Mouse (Mus musculus): ENCODE results near the gene Rreb1. TPM values are rescaled to one million over a fixed set of nuclear protein-coding genes. Genes with fewer than 3 reads are reported as not detected.
A peak's percentile ranks its signal among the peaks of the same experiment; 100 is the strongest.

Gene Rreb1
- polyA plus RNA-seq, 1 experiment from 2014 or later, result 11.4 TPM

DNA sequence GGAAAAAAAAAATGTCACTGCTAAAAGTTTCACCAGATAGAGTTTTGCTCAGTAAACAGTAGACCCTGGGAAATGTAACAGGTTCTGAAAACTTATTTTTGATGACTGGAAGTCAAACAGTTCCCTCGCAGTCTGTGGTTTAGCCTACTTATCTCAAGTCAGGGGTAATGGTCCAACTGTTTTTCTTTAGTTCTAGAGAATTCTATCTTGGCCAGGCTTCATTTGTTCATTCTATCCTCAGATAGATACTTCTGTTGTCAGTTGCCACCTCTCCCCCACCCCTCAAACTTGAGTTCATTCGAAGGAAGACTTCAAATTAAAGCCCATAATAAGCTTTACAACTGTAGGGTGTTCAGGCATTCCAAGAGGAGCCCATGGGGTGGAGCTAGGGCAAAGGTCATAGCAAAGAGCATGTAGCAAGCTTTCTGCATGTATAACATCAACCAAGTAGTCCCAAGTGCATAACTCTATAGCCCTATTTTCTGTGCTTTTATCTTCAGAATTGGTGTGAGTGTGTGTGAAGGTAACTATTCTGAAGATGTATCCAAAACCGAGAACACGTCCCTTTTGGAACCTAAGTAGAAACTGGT is 46.2 kb downstream of the Rreb1 start:
- Histone ChIP-seq H3K27ac (no peak overlapping the region), H3K4me1 (peaks cover 25% of the 10 kb centered on the region), H3K4me2 (replicated peaks) (no peak overlapping the region; the same call in 1 of the 2 replicates), H3K9ac (no peak overlapping the region), H3K27me3 (no peaks in the 10 kb centered on the region), H3K36me3 (no peaks in the 10 kb centered on the region), H3K4me3 (no peak overlapping the region), H3K9me3 (no peaks in the 10 kb centered on the region)
- ATAC-seq (ENCODE audit: low FRiP score, low read depth), result no peak
- 32% methylated on average over 4 of the region's 4 CpGs for WGBS

DNA sequence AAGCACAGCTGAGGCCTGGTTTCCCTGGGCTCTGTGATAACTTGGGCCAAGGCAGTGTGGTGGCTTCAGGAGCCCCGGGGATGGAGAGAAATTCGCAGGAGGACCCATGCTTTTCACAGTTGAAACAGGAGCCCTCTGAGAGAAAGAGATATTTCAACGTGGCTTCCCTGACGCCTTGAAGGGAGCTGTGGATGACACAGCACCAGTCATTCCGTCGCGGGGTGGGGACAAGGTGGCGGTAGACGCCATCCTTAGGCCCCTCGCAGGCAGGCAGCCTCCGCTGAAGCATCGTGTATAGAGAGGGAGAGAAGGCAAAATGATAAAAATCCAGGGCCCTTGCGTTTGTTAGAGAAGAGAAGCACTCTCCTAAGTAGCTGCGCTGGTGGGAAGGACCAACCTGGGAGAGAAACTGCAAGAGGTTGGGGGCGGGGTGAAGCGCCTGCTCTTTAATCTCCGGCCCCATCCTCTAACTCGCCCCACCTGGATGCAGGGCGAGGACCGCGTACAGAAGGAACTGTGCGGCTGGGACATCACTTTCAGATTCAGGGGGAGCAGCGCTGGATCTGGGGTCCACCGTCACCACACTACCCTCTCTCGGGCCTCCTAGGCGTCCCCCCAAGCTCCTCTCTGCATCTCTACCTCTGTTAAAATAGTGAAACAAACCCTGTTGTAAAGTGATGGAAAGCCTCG is 46.9 kb downstream of the Rreb1 start:
- H3K4me1 ChIP-seq, result peaks cover 25% of the 10 kb centered on the region
- H3K36me3 ChIP-seq, result no peaks in the 10 kb centered on the region
- H3K27ac ChIP-seq, result peak overlapping the region; percentile 87; the same call in 1 of the 2 replicates
- peak; percentile 13 for ATAC-seq (ENCODE audit: low FRiP score, low read depth)
- H3K9me3 ChIP-seq, result no peaks in the 10 kb centered on the region
- peak overlapping the region; percentile 88 for H3K9ac ChIP-seq
- 3% methylated on average over 27 of the region's 27 CpGs for WGBS
- H3K4me3 ChIP-seq, result peak overlapping the region; percentile 82
- H3K27me3 ChIP-seq, result no peaks in the 10 kb centered on the region
- peak overlapping the region; percentile 95 for H3K4me2 ChIP-seq (replicated peaks)

DNA sequence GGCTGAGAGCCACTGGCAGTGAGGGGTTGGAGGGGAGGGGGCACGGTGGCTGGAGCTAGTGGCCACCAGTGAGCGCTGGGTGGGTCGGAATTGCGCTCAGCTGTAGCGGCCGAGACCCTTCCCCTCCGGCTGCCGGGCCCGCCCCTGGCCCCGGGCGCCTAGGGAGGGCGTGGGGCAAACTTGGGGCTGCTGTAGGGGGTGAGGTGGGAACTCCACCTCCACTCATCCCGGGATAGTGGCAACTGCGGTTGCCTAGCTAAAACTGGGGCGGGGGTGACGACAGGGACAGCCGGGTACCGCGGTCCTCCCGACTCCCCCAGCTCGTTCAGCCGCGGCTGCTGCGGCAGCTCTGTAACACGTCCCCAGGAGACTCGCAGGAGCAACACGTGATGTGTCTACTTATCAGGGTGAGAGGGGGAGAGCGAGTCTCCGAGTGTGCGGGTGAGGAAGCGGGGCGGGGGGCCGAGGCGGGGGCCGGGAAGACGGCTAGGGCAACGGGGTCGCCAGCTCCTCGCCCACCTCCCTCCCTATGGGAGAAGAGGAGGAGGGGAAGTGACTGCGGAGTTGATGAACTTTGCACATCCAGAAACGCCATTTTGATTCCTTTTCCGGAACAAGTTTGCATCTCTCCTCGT is 47.6 kb downstream of the Rreb1 start:
- H3K4me3 ChIP-seq, result peak overlapping the region; percentile 82
- peak overlapping the region; percentile 95 for H3K4me2 ChIP-seq (replicated peaks)
- peak overlapping the region; percentile 88 for H3K9ac ChIP-seq
- H3K4me1 ChIP-seq, result peaks cover 30% of the 10 kb centered on the region
- no peaks in the 10 kb centered on the region for H3K36me3 ChIP-seq
- under 1% methylated on average over 42 of the region's 43 CpGs for whole genome bisulfite sequencing
- no peaks in the 10 kb centered on the region for H3K27me3 ChIP-seq
- peak overlapping the region; percentile 87 for H3K27ac ChIP-seq
- peak; percentile 55 for ATAC-seq (ENCODE audit: low FRiP score, low read depth)
- no peaks in the 10 kb centered on the region for H3K9me3 ChIP-seq

DNA sequence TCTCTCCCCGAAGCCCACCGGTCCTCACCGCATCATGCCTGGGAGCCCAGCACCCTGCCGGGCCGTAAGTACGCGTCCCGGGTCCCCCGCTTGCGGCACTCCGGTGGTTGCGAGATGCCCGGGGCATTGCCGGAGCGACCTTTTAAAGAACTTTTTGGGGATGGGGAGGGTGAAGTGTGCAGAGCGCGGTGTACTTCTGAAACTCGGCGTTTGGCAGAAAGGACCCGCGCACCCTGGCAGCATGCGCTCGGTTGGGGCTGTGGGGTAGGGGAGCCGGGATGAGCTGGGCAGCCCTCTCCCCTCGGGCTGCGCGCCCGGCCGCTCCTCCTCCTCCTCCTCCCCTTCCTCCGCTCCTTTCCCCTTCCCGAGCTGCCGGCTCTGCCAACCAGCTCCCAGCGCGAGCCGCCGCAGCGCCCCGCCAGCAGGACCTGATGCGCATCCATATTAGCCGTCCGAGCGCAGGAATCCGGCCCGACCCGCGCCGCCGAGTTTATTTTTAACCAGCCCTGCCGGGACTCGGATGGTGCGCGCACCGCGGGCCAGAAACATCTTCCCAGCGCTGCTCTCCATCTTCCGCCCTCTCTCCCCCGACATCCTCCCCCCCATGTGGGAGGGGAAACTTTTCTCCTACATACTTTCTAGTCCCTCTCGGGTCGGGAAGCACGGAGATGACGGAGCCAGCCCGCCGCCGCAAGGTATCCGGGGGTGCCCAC is 48.2 kb downstream of the Rreb1 start:
- Histone ChIP-seq H3K9ac (peak overlapping the region; percentile 88), H3K27ac (peak overlapping the region; percentile 87), H3K4me1 (peaks cover 37% of the 10 kb centered on the region), H3K27me3 (no peaks in the 10 kb centered on the region), H3K4me2 (replicated peaks) (peak overlapping the region; percentile 95), H3K9me3 (no peaks in the 10 kb centered on the region), H3K36me3 (no peaks in the 10 kb centered on the region), H3K4me3 (peak overlapping the region; percentile 82)
- peak; percentile 51 for ATAC-seq (ENCODE audit: low FRiP score, low read depth)
- WGBS, result under 1% methylated on average over 59 of the region's 65 CpGs

DNA sequence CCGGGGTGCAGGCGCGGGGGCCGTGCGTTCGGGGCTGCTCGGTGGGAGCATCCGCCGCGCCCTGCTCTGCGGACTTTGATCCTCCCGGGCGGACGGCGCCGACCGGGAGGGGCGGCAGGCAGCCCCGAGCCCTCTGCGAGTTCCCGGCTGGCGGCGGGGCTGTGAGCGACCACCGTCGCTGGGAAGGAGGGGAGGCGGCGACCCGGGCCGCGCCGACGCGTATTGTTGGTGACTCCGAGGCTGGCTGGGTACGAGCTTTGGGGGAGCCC is 48.7 kb downstream of the Rreb1 start:
- H3K27me3 ChIP-seq, result no peaks in the 10 kb centered on the region
- 0% methylated on average over 34 of the region's 36 CpGs for WGBS
- peak overlapping the region; percentile 95 for H3K4me2 ChIP-seq (replicated peaks)
- ATAC-seq (ENCODE audit: low FRiP score, low read depth), result no peak
- peak overlapping the region; percentile 88 for H3K9ac ChIP-seq
- peak overlapping the region; percentile 87 for H3K27ac ChIP-seq
- H3K4me3 ChIP-seq, result peak overlapping the region; percentile 82
- H3K9me3 ChIP-seq, result no peaks in the 10 kb centered on the region
- H3K4me1 ChIP-seq, result peaks cover 42% of the 10 kb centered on the region
- H3K36me3 ChIP-seq, result no peaks in the 10 kb centered on the region

DNA sequence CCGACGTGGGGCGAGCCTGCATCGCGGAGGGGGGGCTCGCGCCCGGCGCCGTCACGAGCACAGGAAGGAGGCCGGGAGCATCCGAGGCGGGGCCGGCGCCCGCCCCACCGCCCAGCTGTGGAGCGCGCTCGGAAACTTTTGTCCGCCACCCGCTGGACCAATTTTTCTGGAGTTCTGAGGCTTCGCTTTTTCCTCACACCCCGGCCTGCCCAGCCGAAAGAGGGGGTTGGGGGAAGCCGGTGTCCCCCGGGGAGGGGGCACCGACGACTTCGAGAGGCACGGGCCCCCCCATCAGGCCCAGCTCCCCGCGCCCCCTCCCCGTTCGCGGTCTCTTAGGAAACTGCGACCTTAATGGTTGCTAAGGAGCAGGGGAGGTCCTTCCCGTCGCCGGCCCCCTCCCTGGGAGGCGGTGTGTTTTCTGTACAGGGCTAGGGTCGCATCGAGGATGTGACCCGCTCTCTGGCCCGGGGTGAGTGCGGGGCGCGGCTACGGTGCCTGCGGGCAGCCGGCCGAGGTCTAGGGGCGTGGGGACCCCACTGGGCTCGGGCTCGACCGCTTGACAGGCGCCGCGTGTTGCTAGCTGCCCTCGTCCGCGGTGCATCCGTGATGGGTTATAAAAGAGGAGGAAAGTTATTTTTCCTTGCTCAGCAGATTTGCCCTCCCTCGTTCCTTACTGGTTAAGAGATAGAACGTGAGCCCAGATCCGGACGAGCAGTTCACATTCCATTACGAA is 49.2 kb downstream of the Rreb1 start:
- H3K9ac ChIP-seq, result peak overlapping the region; percentile 88
- ATAC-seq (ENCODE audit: low FRiP score, low read depth), result peak; percentile 77
- H3K27me3 ChIP-seq, result no peaks in the 10 kb centered on the region
- peak overlapping the region; percentile 82 for H3K4me3 ChIP-seq
- peaks cover 47% of the 10 kb centered on the region for H3K4me1 ChIP-seq
- under 1% methylated on average over 55 of the region's 69 CpGs for WGBS
- H3K36me3 ChIP-seq, result no peaks in the 10 kb centered on the region
- H3K4me2 ChIP-seq (replicated peaks), result peak overlapping the region; percentile 95
- H3K9me3 ChIP-seq, result no peaks in the 10 kb centered on the region
- H3K27ac ChIP-seq, result peak overlapping the region; percentile 87

DNA sequence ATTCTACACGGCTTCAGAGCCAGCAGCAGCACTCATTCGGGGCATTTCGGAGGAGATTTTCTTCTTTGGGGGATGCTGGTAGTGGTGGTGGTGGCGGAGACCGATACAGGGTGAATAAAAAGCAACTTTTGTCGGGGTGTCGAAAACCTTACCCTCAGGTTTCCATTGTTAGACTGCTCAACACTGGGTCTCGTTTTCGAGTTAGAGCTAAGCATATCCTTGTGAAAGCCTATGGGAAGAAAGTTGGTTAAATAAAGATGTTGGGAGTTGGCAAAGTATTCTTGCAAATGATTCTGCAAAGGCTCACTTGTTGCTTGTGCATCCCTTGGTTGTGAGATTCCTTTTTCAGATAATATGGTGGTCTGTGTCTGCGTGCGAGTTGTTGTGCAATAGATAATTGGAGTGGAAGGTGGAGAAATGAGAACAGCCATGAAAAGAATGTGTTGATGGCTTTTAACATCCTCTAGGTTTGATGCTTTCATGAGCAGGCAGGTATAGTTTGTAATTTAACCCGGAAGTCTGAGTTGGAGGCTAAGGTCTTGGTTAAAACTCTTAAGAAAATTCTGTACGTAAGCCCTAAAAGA is 49.9 kb downstream of the Rreb1 start:
- H3K27ac ChIP-seq, result peak overlapping the region; percentile 87; the same call in 1 of the 2 replicates
- H3K4me3 ChIP-seq, result peak overlapping the region; percentile 82
- no peaks in the 10 kb centered on the region for H3K9me3 ChIP-seq
- H3K4me2 ChIP-seq (replicated peaks), result peak overlapping the region; percentile 95
- ATAC-seq (ENCODE audit: low FRiP score, low read depth), result no peak
- 9% methylated on average over 13 of the region's 13 CpGs for WGBS
- no peaks in the 10 kb centered on the region for H3K27me3 ChIP-seq
- H3K9ac ChIP-seq, result peak overlapping the region; percentile 88
- H3K36me3 ChIP-seq, result no peaks in the 10 kb centered on the region
- H3K4me1 ChIP-seq, result peaks cover 53% of the 10 kb centered on the region

DNA sequence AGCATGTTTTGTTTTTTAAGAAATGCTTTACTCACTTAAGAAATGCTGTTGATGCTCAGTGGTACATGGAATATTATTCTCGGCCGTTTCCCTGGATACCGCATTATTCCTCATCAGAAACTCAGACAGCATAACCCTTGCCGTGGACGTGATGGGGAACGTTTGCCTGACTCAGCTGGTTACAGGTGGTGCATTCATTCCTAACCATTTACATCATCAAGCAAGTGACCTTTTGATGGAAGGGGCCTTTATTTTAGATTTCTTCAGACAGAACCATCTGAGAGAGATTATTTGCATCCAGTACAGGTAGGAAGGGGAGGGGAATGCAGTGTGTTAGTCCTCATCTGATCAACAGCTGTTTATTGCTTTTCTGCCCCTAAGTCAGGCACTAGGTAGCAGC is 50.7 kb downstream of the Rreb1 start:
- WGBS, result 21% methylated on average over 6 of the region's 6 CpGs
- peak overlapping the region; percentile 95 for H3K4me2 ChIP-seq (replicated peaks)

DNA sequence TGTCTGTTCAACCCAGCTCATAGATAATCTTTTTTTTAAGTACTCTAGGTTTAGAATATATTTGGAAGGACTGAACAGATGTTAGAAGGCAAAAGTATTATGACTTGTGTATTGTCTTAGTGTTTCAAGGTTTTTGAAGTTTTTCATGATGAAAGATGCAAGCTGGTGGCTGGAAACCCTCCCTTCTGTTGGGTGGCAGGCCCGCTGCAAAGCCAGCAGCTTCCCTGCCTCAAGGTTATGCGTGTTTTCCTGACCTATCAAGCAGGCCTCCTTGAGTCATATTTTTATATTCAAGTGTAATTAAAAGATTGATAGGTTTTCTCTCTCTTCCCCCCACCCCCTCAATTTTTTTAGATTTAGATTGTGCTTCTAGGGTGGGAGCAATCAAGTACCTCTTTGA is 52.1 kb downstream of the Rreb1 start:
- Histone ChIP-seq H3K4me3 (no peak overlapping the region), H3K9me3 (no peaks in the 10 kb centered on the region), H3K36me3 (no peaks in the 10 kb centered on the region), H3K4me1 (peaks cover 56% of the 10 kb centered on the region), H3K27me3 (no peaks in the 10 kb centered on the region), H3K4me2 (replicated peaks) (no peak overlapping the region), H3K9ac (no peak overlapping the region), H3K27ac (no peak overlapping the region)
- WGBS, result 70% methylated on average over 2 of the region's 2 CpGs
- ATAC-seq (ENCODE audit: low FRiP score, low read depth), result no peak

More for the DNA sequence above, 50.7 kb downstream of the Rreb1 start:
- H3K27me3 ChIP-seq, result no peaks in the 10 kb centered on the region
- ATAC-seq (ENCODE audit: low FRiP score, low read depth), result no peak
- no peak overlapping the region for H3K27ac ChIP-seq
- peaks cover 60% of the 10 kb centered on the region for H3K4me1 ChIP-seq
- no peaks in the 10 kb centered on the region for H3K9me3 ChIP-seq
- H3K9ac ChIP-seq, result no peak overlapping the region
- no peaks in the 10 kb centered on the region for H3K36me3 ChIP-seq
- H3K4me3 ChIP-seq, result no peak overlapping the region; the same call in 1 of the 2 replicates

DNA sequence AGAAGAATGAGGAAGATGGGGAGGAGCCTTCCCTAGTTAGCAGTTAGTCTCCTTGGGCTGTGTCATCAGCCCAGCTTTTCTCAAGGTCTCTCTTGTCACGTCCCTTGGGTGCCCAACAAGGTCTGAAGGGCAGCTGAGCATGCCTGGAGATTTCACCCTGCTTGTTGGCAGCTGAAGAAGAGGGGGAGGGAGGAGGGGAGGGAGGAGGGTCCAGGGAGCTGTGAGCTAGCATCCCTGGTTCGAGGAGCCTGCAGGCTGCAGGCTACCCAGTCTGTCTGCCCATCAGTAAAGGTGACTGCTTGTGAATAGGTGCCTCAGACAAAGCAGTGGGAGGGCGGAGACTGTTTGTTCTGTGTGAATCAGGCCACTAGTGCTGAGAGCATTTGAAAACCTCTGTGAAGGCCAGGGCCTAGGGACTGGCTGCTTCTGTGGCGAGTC is 52.7 kb downstream of the Rreb1 start:
- H3K4me1 ChIP-seq, result peaks cover 53% of the 10 kb centered on the region
- no peak overlapping the region for H3K4me2 ChIP-seq (replicated peaks)
- no peaks in the 10 kb centered on the region for H3K27me3 ChIP-seq
- no peak overlapping the region for H3K4me3 ChIP-seq
- no peak for ATAC-seq (ENCODE audit: low FRiP score, low read depth)
- 49% methylated on average over 4 of the region's 4 CpGs for WGBS
- H3K9ac ChIP-seq, result no peak overlapping the region
- H3K9me3 ChIP-seq, result no peaks in the 10 kb centered on the region
- H3K27ac ChIP-seq, result no peak overlapping the region
- no peaks in the 10 kb centered on the region for H3K36me3 ChIP-seq

DNA sequence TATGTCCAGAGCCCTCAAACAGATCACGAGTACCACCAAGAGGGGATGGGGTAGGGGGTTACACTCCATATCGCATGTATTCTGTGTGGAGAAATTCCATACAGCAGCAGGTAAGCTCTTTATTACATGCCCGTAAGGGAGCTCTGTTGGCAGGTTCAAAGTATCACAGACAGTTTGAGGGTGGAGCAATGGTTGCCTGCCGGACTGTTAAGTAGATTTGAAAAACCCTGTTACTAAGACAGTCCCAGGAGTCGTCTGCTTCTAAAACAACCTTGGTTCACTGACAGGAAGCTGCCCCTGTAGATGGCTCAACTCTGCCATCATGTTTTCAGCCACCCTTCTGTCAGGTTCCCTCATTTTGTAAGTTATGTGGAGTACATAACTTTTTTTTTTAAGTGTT is 54.3 kb downstream of the Rreb1 start:
- Histone ChIP-seq H3K9me3 (no peaks in the 10 kb centered on the region), H3K27me3 (no peaks in the 10 kb centered on the region), H3K4me2 (replicated peaks) (no peak overlapping the region), H3K4me1 (peaks cover 53% of the 10 kb centered on the region), H3K27ac (no peak overlapping the region), H3K4me3 (no peak overlapping the region), H3K36me3 (no peaks in the 10 kb centered on the region), H3K9ac (no peak overlapping the region)
- no peak for ATAC-seq (ENCODE audit: low FRiP score, low read depth)
- 39% methylated on average over 5 of the region's 5 CpGs for WGBS

Data from limb, embryonic 13.5 days (tissue).